Mouse (Mus musculus) left cerebral cortex, adult 18-20 months (tissue): ENCODE results near the gene Rpl10. TPM values are rescaled to one million over a fixed set of nuclear protein-coding genes. Genes with fewer than 3 reads are reported as not detected.

Experiments used
- DNase-seq, 2 experiments: peaks; one replicate each; pipeline ENCODE4 v3.0.0; 2021 to 2022; ENCODE audit warnings: low spot score in 2 of 2, mixed read lengths in 1 of 2
- long read RNA-seq, 2 experiments: library from polyadenylated mRNA; stranded (forward); transcript quantifications; one replicate each; pipeline ENCODE4 v2.0.0; 2021
- total RNA-seq, 2 experiments: library from RNA; stranded (reverse); gene quantifications; 2 replicates each; pipeline ENCODE4 v1.2.3; 2021

Gene Rpl10
- total RNA-seq, result 100 to 1,000 TPM; 188 to 216 TPM
- long read RNA-seq, experiment 1, partial matches to known transcripts, result 2 of 11 reads
- long read RNA-seq, experiment 1, other reads (novel, unspliced or antisense), result 3 of 11 reads
- long read RNA-seq, experiment 2, transcript Rpl10-201 (7 exons, 799 nt), result major isoform, 7 of 14 reads
- long read RNA-seq, experiment 2, partial matches to known transcripts, result 2 of 14 reads
- long read RNA-seq, experiment 2, other reads (novel, unspliced or antisense), result 4 of 14 reads

GRCm38 (mm10) chrX:74270062-74270901, at the start of gene Rpl10:
Gene Rpl10 (plus strand): TSS chrX:74270812.
- peak; percentile 83 to 85 for DNase-seq

GRCm38 (mm10) chrX:74230038-74230437, 40.6 kb upstream of the Rpl10 start:
- no peak for DNase-seq

DNA sequence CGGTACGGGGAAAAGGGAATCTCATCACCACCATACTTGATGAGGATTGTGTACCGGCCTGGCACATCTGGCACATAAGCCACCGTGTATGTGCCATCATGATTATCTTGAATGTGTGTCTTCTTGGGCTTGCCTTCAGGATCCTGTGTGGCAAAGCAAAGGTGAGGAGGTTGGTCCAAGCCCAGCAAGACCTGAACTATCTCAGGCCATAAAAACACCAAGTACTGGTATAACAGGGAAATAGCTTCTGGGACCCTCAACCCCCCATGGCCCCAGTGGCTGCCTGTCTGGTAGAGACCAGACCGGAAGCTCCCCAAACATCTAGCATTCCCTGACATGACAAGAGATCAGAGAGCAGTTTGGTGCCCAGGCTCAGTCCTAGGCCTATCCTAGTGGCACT, 37.4 kb upstream of the Rpl10 start:
- DNase-seq, result no peak

DNA sequence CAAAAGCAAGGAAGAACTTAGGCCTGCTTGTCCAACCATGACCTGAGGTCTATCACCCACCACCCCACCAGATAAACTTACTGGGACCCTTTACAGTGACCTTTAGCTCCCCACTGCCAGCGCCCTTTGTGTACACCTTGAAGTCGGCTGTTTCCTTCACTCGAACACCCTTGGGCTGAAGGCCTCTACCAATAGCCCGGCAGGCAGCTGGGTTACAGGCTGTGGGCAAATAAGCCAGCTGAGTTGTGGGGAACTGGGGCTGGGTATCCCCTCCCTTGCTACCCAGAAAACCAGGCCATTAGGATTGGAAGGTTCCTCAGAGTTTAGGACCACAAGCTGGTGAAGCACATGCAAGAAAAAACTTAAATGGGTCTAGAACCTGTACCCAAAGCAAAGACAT, 30.3 kb upstream of the Rpl10 start:
- DNase-seq, result no peak

DNA sequence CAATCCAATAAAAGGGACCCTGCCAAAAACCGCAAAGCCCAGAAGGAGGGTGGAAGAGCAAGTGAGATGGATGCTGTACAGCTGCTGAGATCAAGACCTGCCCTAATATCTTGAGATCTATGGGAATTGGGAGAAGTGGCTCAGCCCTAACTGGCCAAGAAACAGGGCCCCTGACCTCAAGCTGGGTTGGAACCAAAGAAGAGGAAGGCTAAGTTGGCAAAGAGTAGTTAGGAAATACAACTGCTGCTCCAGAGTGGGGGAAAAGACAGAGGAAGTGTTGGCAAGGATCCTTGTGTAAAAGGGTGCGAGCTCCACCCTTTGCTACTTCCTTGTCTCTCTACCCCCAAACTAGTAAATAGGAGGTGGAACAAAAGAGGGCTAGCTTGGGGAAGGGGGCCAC, 27.2 kb upstream of the Rpl10 start:
- DNase-seq, result no peak

DNA sequence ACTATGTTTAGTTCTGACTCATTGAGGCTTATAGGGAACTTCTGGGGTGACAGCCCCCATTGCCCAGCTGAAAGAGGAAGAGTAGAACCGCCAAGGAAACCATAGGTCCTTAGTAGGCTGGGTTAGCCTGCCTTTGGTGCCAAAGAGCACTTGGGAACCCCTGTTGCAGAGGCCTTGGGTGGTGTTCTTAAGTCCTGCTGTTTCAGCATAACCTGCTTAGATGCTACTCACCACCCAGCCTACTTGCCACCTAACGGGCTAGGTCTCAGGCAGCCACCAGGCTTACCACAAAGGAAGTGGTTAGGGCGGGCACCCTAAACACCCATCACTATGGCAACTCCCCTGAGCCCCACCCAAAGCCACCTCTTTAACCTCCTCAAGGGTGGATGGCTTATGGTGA, 26.8 kb upstream of the Rpl10 start:
- DNase-seq, result no peak

DNA sequence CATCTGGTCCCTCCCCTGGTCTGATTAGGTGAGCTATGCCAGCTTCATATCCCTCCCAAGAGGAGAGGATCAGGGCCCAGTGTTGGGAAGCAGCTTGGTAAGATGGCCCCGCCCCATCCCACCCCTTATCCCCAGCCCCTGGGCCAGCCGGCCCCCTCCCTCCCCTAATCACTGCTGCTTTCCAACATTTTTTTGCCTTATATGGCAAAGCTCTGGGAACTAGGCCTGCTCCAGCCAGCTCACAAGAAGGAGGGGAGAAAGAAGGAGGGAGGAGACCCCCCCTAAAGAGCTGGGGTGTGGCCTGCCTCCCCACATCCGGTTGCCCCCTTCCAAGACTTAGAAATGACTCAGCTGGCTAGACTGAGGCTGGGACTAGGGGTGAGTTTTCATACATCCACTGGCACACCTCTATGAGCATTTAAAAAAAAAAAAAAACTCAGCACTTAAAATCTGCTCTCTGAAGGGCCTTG, 26.0 kb upstream of the Rpl10 start:
- no peak for DNase-seq

- DNase-seq, result no peak
Measured at GRCm38 (mm10) chrX:74245107-74245506, 25.5 kb upstream of the Rpl10 start.

GRCm38 (mm10) chrX:74245687-74246086, 24.9 kb upstream of the Rpl10 start:
- peak; percentile 47 to 54 for DNase-seq

DNA sequence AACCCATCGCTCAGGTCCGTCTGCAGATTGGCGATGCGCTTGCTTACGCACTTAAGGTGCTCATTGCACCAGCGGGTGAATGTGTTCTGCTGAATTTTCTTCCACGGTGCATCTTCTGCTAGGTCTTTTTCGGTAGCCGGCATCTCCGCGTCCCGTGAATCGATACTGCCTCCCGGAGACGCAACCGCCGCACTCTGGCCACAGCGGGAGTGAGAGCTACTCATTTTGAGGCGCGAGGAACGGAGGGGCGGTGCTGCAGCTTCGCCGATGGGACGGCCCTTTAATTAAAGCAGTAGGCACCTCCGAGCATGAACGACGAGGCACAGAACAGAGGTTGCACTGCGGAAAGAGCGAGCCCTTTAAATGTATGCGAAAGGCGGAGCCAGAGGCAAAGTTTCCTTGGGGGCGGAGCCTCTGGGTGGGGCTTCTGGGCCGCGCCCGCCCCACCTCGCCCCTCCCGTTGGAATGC, 24.4 kb upstream of the Rpl10 start:
- peak; percentile 75 to 82 for DNase-seq

DNA sequence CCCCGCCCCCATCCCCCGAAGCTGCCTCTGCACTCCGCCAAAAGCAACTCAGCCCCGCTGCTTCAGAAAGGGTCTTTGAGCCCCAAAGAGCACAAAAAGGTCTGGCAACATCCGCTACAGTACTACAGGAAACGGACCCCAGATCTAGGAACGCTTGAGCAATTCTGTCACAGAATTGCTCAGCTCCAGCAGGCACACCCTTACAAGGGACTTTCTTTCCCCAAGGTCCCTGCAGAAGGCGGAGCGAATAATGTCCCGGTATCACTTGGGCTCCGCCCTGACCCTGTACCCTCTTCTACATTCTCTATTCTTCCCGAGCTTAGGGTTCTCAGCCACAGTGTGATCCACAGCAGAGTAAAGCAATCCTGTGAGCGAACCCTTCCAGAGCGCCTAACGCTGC, 23.9 kb upstream of the Rpl10 start:
- peak in 1 of 2 experiments; percentile 8 for DNase-seq

DNA sequence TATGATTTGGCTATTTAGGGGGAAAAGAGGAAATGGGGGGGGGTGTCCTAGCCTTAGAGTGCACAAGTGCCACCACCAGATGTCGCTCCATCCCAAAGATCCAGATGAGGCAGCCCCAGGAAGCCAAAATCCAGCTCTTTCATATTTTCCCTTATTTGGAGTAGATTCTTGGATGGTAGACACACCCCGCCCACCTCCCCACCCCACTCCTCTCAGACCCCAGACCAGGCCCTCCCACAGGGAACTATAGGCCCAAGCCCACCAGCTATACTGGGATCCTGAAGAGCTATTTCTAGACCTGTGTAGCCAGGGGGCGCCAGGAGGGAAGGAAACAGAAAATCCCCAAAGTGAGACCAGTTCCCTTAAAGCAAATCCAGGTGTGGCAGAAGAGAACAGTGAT, 22.0 kb upstream of the Rpl10 start:
- DNase-seq, result peak; percentile 36 to 53

- DNase-seq, result peak; percentile 48 to 63
Measured at GRCm38 (mm10) chrX:74249615-74250014, 21.0 kb upstream of the Rpl10 start, which contains the start of gene Flna. Gene Flna (minus strand): TSS chrX:74249820.

DNA sequence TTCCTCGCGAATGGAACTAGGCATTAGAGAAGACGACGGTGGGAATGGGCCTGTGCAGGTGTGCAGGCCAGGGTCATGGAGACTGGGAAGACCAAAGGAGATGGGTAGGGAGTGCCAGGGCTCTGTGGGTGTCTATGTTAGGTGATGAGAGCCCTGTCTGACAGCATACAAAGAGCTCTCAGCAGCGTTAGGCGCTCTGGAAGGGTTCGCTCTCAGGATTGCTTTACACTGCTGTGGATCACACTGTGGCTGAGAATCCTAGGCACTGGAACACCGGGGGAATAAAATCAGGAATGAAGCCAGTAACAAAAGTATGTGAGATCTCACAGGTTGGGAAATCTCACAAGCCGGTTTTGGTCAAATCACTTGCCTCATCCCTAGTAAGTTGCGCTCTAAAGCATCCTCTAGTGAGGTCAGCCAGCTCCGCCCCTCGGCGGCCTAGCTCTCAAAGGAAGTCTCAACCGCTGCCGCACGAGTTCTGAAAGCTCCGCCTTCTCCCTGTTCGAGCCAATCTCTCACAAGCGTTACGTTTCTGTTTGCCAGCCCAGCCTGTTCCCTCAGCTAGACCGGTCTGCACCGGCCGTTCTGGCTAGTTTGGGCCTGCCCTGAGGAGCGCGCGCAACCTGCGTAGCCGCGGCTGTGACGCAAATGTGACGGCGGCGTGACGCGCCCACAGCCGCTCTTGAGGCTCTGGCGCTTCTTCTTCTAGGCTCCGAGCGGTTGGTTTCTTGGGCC, 16.3 kb upstream of the Rpl10 start, which contains the start of gene Emd:
Gene Emd, plus strand, starts transcription at position 535 of the 735 bp plus-strand sequence.
- DNase-seq, result peak; percentile 76 to 87

DNA sequence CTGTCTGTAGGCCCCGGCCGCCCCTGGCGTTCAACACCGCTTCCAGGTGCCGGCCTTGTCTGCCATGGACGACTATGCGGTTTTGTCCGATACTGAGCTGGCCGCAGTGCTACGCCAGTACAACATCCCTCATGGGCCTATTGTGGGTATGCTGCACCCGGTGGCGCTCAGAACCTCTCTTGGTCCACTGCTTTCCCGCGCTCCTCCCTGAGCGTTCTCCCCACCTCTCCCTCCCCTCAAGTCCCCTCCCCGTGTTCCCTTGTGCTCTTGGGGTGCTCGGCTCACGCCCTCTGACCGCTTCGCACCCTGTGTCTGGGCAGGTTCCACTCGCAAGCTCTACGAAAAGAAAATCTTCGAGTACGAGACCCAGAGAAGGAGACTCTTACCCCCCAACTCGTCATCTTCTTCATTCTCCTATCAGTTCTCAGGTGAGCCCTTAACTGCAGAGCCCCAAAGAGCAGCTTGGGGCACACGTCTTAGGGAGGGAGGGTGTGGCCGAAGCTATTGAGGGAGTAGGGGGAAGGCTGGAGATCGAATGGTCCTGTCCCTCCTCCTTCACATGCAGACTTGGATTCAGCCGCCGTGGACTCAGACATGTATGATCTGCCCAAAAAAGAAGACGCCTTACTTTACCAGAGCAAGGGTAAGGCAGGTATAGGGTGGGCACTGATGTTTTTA, 15.6 kb upstream of the Rpl10 start:
- DNase-seq, result no peak

DNA sequence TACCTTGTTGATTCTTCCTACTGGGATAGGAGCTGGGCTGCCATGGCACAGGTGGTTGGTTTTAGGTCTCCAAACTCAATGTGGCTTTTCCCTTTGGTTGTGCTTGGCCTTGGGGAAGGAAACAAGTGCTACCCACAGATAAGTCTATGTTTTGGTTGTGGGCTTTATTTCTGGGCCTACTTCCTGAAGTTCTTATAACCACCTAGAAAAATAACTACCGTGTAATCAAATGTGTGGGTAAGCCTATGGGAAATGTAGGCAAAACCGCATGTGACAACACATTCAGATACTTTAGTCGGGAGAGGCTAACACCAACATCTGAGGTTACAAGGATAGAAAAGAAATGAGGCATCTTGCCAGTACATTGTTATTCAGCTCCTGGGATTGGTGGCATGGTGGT, 12.9 kb upstream of the Rpl10 start:
- DNase-seq, result no peak

DNA sequence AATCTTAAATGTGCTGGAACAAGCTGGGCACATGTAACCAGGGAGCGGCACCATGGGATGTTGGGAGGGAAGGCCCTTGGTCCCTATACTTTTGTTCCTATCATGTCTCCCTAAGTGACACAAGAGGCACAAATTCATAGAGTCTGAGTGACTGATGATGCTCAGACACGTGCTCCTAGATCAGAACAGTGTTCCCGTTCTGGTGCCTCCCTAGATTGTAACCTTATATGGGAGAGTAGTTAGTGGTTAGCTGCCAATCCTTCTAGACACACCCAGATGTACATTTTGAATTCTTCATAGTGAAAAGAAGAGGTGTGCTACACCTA, 913 bp upstream of the Rpl10 start:
- no peak for DNase-seq

GRCm38 (mm10) chrX:74270902-74271551, 415 bp downstream of the Rpl10 start:
- DNase-seq, result no peak

GRCm38 (mm10) chrX:74273422-74274322, 3.1 kb downstream of the Rpl10 start:
- DNase-seq, result no peak

DNA sequence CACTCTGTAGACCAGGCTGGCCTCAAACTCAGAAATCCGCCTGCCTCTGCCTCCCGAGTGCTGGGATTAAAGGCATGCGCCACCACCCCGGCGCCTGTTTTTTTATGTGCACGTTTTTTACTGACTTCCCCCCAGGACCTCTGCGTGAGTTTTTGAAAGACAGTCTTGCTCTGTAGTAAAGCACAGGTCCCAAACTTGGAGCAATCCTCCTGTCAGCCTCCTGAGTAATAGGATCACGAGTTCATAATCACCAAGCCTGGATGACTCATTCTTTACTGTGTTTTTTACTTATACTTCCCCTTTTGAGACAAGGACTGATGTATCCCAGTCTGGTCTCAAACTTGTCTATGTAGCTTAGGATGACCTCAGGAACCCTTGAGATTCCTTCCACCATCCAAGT, 7.3 kb downstream of the Rpl10 start:
- DNase-seq, result no peak
